In the genomic region with DNA sequence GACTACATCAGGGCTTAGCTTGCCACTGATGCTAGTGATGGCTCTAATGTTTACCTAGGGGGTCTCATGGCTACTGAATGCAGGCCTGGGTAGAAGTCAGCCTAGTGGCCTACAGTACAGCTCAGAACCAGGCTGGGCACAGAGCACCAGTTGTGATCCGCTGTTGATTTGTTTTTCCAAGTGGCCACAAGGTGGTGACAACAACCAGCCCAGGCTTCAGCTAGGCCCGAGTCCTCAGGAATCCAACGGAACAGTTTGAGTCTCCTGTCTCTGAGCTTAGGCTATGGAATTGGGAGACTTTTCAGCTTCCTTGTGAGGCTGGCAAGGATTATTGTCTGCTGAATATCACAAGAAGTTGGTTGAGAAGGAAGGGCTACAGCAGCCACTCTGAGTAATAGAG, we compare ENCODE assay signal across 8 mouse cellular contexts. TPM values are rescaled to one million over a fixed set of nuclear protein-coding genes. Genes with fewer than 3 reads are reported as not detected.
DNase-seq lines count a peak whose midpoint lies in the region; ATAC-seq lines count a peak whose summit lies in the region.

No protein-coding gene starts in this region.

- H3K9ac ChIP-seq in embryonic facial prominence, embryonic 11.5 days (replicated peaks; ENCODE audit: low read length) = no peak overlapping the region

- 9% methylated on average over 3 of the region's 3 CpGs for WGBS in embryonic facial prominence, embryonic 11.5 days

- DNase-seq in adrenal gland, adult 2 months = peak; percentile 58
- no peak for DNase-seq in adrenal gland, postnatal 4 days (ENCODE audit: low spot score in 2 of 2)
- peak; percentile 58 for DNase-seq in adrenal gland, postnatal 10 days
- peak; percentile 63 for DNase-seq in embryonic facial prominence, embryonic 11.5 days (ENCODE audit: low spot score)
- peak; percentile 66 to 69 for DNase-seq in heart, postnatal 10 days
- DNase-seq in layer of hippocampus, adult 9-11 months = peak; percentile 48
- no peak for DNase-seq in yolk sac, embryonic 10.5 days (ENCODE audit: low spot score)

- no peak for ATAC-seq in embryonic facial prominence, embryonic 11.5 days (replicated peaks; ENCODE audit: insufficient number of reproducible peaks, low FRiP score, low TSS enrichment, low read depth)
- ATAC-seq in megakaryocyte-erythroid progenitor cell, adult 5-6 weeks (replicated peaks; ENCODE audit: low FRiP score, low TSS enrichment, poor library complexity, severe bottlenecking) = peak; percentile 56

- no peaks in the 10 kb centered on the region for H3K27me3 ChIP-seq in embryonic facial prominence, embryonic 11.5 days (ENCODE audit: control insufficient read depth, insufficient read depth, low read length)

- H3K27ac ChIP-seq in embryonic facial prominence, embryonic 11.5 days (replicated peaks; ENCODE audit: low read depth, low read length) = no peak overlapping the region

- intact Hi-C loops in heart, postnatal 10 days (cut with DNase I) = no loop called here

- H3K4me2 ChIP-seq in embryonic facial prominence, embryonic 11.5 days (ENCODE audit: low read depth, low read length) = no peak overlapping the region

- no peaks in the 10 kb centered on the region for H3K9me3 ChIP-seq in embryonic facial prominence, embryonic 11.5 days (replicated peaks; ENCODE audit: control insufficient read depth, low read length)

- no peaks in the 10 kb centered on the region for H3K36me3 ChIP-seq in embryonic facial prominence, embryonic 11.5 days (replicated peaks; ENCODE audit: control insufficient read depth, insufficient read depth, low read depth, low read length)

- H3K4me3 ChIP-seq in embryonic facial prominence, embryonic 11.5 days (ENCODE audit: low read depth, low read length) = no peak overlapping the region

- no peaks in the 10 kb centered on the region for H3K4me1 ChIP-seq in embryonic facial prominence, embryonic 11.5 days (ENCODE audit: control insufficient read depth, insufficient read depth, low read length)

RNA-seq across cellular contexts. Expression of gene Clpb, which starts 3.1 kb away (rescaled TPM):
- 10 to 100 TPM; 87.6 to 89.5 TPM for total RNA-seq in adrenal gland, adult 2 months (2021)
- polyA plus RNA-seq in adrenal gland, adult 2 months (2012; rRNA removed) = 23.6 and 27.8 TPM in 2 replicates
- 10 to 100 TPM; 47.3 to 51.0 TPM for total RNA-seq in adrenal gland, postnatal 4 days (2021)
- total RNA-seq in adrenal gland, postnatal 10 days (2021) = 10 to 100 TPM; 80.4 to 85.2 TPM
- polyA plus RNA-seq in embryonic facial prominence, embryonic 11.5 days (2014; fragmentation: Nextera tagmentation; extraction: Ambion mirVana) = 35.8 and 38.4 TPM in 2 replicates
- 10 to 100 TPM; 62.7 to 67.0 TPM for total RNA-seq in heart, postnatal 10 days (2021)
- 28.3 and 41.2 TPM in 2 replicates for total RNA-seq in megakaryocyte-erythroid progenitor cell, adult 5-6 weeks (2014; fragmentation: Nextera tagmentation)
- total RNA-seq in megakaryocyte-erythroid progenitor cell, adult 5-6 weeks (2017) = 25.5 and 26.2 TPM in 2 replicates

Comparison
In these comparisons a context has a peak if more than half of its experiments do, and no peak if none do; other contexts are left out.
1. DNase-seq: peak in adrenal gland, adult 2 months (single experiment), adrenal gland, postnatal 10 days (single experiment), embryonic facial prominence, embryonic 11.5 days (single experiment), heart, postnatal 10 days (2 of 2) and layer of hippocampus, adult 9-11 months (single experiment); none in adrenal gland, postnatal 4 days (0 of 2) and yolk sac, embryonic 10.5 days (single experiment).